9 mouse cellular contexts compared by ENCODE assay signal in genomic region chr6:66534366-66534941, GRCm38 (mm10). TPM values are rescaled to one million over a fixed set of nuclear protein-coding genes. Genes with fewer than 3 reads are reported as not detected.
A peak's percentile ranks its signal among the peaks of the same experiment; 100 is the strongest.
DNase-seq lines count a peak whose midpoint lies in the region; ATAC-seq and TF ChIP-seq lines count a peak whose summit lies in the region.
"Had no signal": no experiment of that assay in that cellular context is flagged by ENCODE, and none has a peak within 500 bp of the region (broad histone marks: within the 10 kb centered on the region; RNA-seq: fewer than 3 reads in every experiment).

No protein-coding gene starts in this region.

- H3K4me3 ChIP-seq in testis, adult 2 months (ENCODE audit: control insufficient read depth, low read depth, low read length) = peak overlapping the region; percentile 95; the same call in 1 of the 2 replicates
- peak overlapping the region; percentile 69 for H3K4me3 ChIP-seq in hindbrain, embryonic 13.5 days
- peak overlapping the region; percentile 61 for H3K4me3 ChIP-seq in midbrain, embryonic 15.5 days

- TF ChIP-seq CTCF in testis, adult 2 months (IDR thresholded peaks at IDR 0.05; ENCODE audit: control insufficient read depth, insufficient read depth, insufficient replicate concordance, low read depth, low read length) = no peak

- peak; percentile 4 for DNase-seq in cerebellum, adult 11 months
- no peak for DNase-seq in cerebellum, postnatal 4 days (ENCODE audit: low spot score in 2 of 2)
- DNase-seq in testis, postnatal 14 days (ENCODE audit: low spot score) = no peak
- DNase-seq in urinary bladder, adult 18-20 months (ENCODE audit: low spot score in 2 of 2) = no peak
- DNase-seq in left cerebral cortex, postnatal 36 days (ENCODE audit: low spot score in 2 of 2) = no peak

- H3K4me1 ChIP-seq in testis, adult 2 months (ENCODE audit: control insufficient read depth, insufficient read depth, low read length) = no peaks in the 10 kb centered on the region
- H3K4me1 ChIP-seq in hindbrain, embryonic 13.5 days (replicated peaks) = peaks cover 14% of the 10 kb centered on the region
- H3K4me1 ChIP-seq in midbrain, embryonic 15.5 days = peaks cover 16% of the 10 kb centered on the region

- peak overlapping the region; percentile 68 for H3K9ac ChIP-seq in hindbrain, embryonic 13.5 days
- peak overlapping the region; percentile 50 for H3K9ac ChIP-seq in midbrain, embryonic 15.5 days

- TF ChIP-seq POLR2A in testis, adult 2 months (IDR thresholded peaks at IDR 0.05; ENCODE audit: control insufficient read depth, low read depth, low read length) = no peak

- H3K27me3 ChIP-seq in testis, adult 2 months (ENCODE audit: control insufficient read depth, insufficient read depth, low read length) = no peaks in the 10 kb centered on the region
- no peaks in the 10 kb centered on the region for H3K27me3 ChIP-seq in hindbrain, embryonic 13.5 days
- no peaks in the 10 kb centered on the region for H3K27me3 ChIP-seq in midbrain, embryonic 15.5 days (replicated peaks)

- ATAC-seq in hindbrain, embryonic 13.5 days (ENCODE audit: low FRiP score) = no peak
- no peak for ATAC-seq in midbrain, embryonic 15.5 days (replicated peaks)

- H3K4me2 ChIP-seq in hindbrain, embryonic 13.5 days = peak overlapping the region; percentile 82
- H3K4me2 ChIP-seq in midbrain, embryonic 15.5 days = peak overlapping the region; percentile 73

- intact Hi-C loops in left cerebral cortex, postnatal 36 days (cut with DNase I) = loop anchor here (5.0 to 10.0 kb wide), 2 partner anchors 1022 to 1410 kb away; no protein-coding TSS in a partner anchor

- peak overlapping the region; percentile 70; the same call in 1 of the 2 replicates for H3K27ac ChIP-seq in testis, adult 2 months (ENCODE audit: control insufficient read depth, insufficient read depth, low read depth, low read length)
- H3K27ac ChIP-seq in hindbrain, embryonic 13.5 days = peak overlapping the region; percentile 90
- H3K27ac ChIP-seq in midbrain, embryonic 15.5 days = peak overlapping the region; percentile 83

- H3K9me3 ChIP-seq in hindbrain, embryonic 13.5 days = no peaks in the 10 kb centered on the region
- H3K9me3 ChIP-seq in midbrain, embryonic 15.5 days = no peaks in the 10 kb centered on the region

- 74% methylated on average over 5 of the region's 5 CpGs for WGBS in hindbrain, embryonic 13.5 days
- 78% methylated on average over 5 of the region's 5 CpGs for WGBS in midbrain, embryonic 15.5 days

- no peaks in the 10 kb centered on the region; the same call in 1 of the 2 replicates for H3K36me3 ChIP-seq in testis, adult 2 months (ENCODE audit: control insufficient read depth, insufficient read depth, low read length)
- 0 out of 2 replicates have a peak, but pooled peaks cover 2% of the 10 kb centered on the region for H3K36me3 ChIP-seq in hindbrain, embryonic 13.5 days
- H3K36me3 ChIP-seq in midbrain, embryonic 15.5 days (replicated peaks) = no peaks in the 10 kb centered on the region

RNA-seq across cellular contexts. Expression of gene Mad2l1, which starts 0.7 kb away (rescaled TPM):
- polyA plus RNA-seq in testis, adult 2 months (2012; rRNA removed) = 5.6 and 12.9 TPM in 2 replicates
- 25.5 and 27.3 TPM in 2 replicates for polyA plus RNA-seq in hindbrain, embryonic 13.5 days (2015; fragmentation: Nextera tagmentation; extraction: Ambion mirVana)
- 14.0 and 17.6 TPM in 2 replicates for polyA plus RNA-seq in midbrain, embryonic 15.5 days (2015; fragmentation: Nextera tagmentation; extraction: Ambion mirVana)
- 1 to 10 TPM; 8.0 to 8.7 TPM for total RNA-seq in left cerebral cortex, postnatal 36 days (2021)

RNA-seq across cellular contexts. Expression of gene Vmn1r32, which starts 25.4 kb away (rescaled TPM):
- polyA plus RNA-seq in testis, adult 2 months (2012; rRNA removed) = not detected in 2 replicates
- polyA plus RNA-seq in hindbrain, embryonic 13.5 days (2015; fragmentation: Nextera tagmentation; extraction: Ambion mirVana) = 0.06 and 0.08 TPM in 2 replicates
- not detected in 2 replicates for polyA plus RNA-seq in midbrain, embryonic 15.5 days (2015; fragmentation: Nextera tagmentation; extraction: Ambion mirVana)
- total RNA-seq in left cerebral cortex, postnatal 36 days (2021) = not detected
- total RNA-seq: hematopoietic stem cell, adult 5-6 weeks had no signal
